Mouse (Mus musculus): ENCODE data around the gene Smg7. TPM values are rescaled to one million over a fixed set of nuclear protein-coding genes. Genes with fewer than 3 reads are reported as not detected.

Smg7 gene
- polyA plus RNA-seq, 1 experiment from 2014 or later: 29.3 TPM

DNA sequence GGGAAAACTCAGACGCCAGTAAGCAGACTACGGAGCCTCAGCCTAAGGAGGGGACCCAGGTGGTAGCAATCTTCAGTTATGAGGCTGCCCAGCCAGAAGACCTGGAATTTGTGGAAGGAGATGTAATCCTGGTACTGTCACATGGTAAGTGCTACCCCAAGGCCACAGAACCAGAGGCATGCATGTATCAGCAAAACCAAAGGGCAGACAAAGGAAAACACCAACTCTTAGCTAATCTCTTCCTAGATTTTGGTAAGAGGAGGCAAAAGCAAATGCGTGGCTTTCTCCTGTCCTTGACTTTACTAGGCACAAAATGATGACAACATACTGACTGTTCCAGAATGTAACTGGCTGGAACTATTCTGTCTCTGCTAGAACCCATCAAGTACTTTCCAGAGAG is 67.4 kb downstream of the Smg7 start:
- H3K9me3 ChIP-seq: no peaks in the 10 kb centered on the region
- no peak overlapping the region for H3K4me2 ChIP-seq (replicated peaks)
- peaks cover 46% of the 10 kb centered on the region for H3K36me3 ChIP-seq
- H3K4me1 ChIP-seq: no peaks in the 10 kb centered on the region
- 91% methylated on average over 3 of the region's 3 CpGs for WGBS
- no peak overlapping the region for H3K27ac ChIP-seq
- ATAC-seq (ENCODE audit: low FRiP score, low read depth): no peak
- H3K4me3 ChIP-seq: no peak overlapping the region
- no peaks in the 10 kb centered on the region for H3K27me3 ChIP-seq
- H3K9ac ChIP-seq: no peak overlapping the region

- H3K4me1 ChIP-seq: no peaks in the 10 kb centered on the region
- 89% methylated on average over 6 of the region's 6 CpGs for WGBS
- H3K27ac ChIP-seq: no peak overlapping the region
- H3K27me3 ChIP-seq: no peaks in the 10 kb centered on the region
- peaks cover 21% of the 10 kb centered on the region for H3K36me3 ChIP-seq
- H3K9me3 ChIP-seq: no peaks in the 10 kb centered on the region
- no peak overlapping the region for H3K4me3 ChIP-seq
- no peak overlapping the region for H3K9ac ChIP-seq
- H3K4me2 ChIP-seq (replicated peaks): no peak overlapping the region
- no peak for ATAC-seq (ENCODE audit: low FRiP score, low read depth)
Measured at GRCm38 (mm10) chr1:152832316-152832715, 70.1 kb downstream of the Smg7 start.

GRCm38 (mm10) chr1:152831619-152832018 is 70.8 kb downstream of the Smg7 start:
- no peaks in the 10 kb centered on the region for H3K4me1 ChIP-seq
- peaks cover 14% of the 10 kb centered on the region for H3K36me3 ChIP-seq
- no peak for ATAC-seq (ENCODE audit: low FRiP score, low read depth)
- H3K27me3 ChIP-seq: no peaks in the 10 kb centered on the region
- WGBS: 80% methylated on average over 5 of the region's 5 CpGs
- no peak overlapping the region for H3K4me2 ChIP-seq (replicated peaks)
- no peaks in the 10 kb centered on the region for H3K9me3 ChIP-seq
- no peak overlapping the region for H3K27ac ChIP-seq
- H3K4me3 ChIP-seq: no peak overlapping the region
- H3K9ac ChIP-seq: no peak overlapping the region

- H3K27me3 ChIP-seq: no peaks in the 10 kb centered on the region
- H3K36me3 ChIP-seq: peaks cover 8% of the 10 kb centered on the region
- H3K9ac ChIP-seq: no peak overlapping the region
- WGBS: 89% methylated on average over 8 of the region's 8 CpGs
- no peaks in the 10 kb centered on the region for H3K4me1 ChIP-seq
- no peak overlapping the region for H3K4me3 ChIP-seq
- no peaks in the 10 kb centered on the region for H3K9me3 ChIP-seq
- ATAC-seq (ENCODE audit: low FRiP score, low read depth): no peak
- no peak overlapping the region for H3K27ac ChIP-seq
- H3K4me2 ChIP-seq (replicated peaks): no peak overlapping the region
Measured at GRCm38 (mm10) chr1:152831003-152831402, 71.4 kb downstream of the Smg7 start.

- WGBS: 96% methylated on average over 9 of the region's 9 CpGs
- Histone ChIP-seq H3K4me1 (no peaks in the 10 kb centered on the region), H3K9me3 (no peaks in the 10 kb centered on the region), H3K4me2 (replicated peaks) (no peak overlapping the region), H3K36me3 (0 out of 2 replicates have a peak, but pooled peaks cover under 1% of the 10 kb centered on the region), H3K27ac (no peak overlapping the region), H3K9ac (no peak overlapping the region), H3K27me3 (no peaks in the 10 kb centered on the region), H3K4me3 (no peak overlapping the region)
- no peak for ATAC-seq (ENCODE audit: low FRiP score, low read depth)
Measured at GRCm38 (mm10) chr1:152830054-152830453, 72.4 kb downstream of the Smg7 start.

GRCm38 (mm10) chr1:152828637-152829355 is 73.7 kb downstream of the Smg7 start:
- Histone ChIP-seq H3K9me3 (no peaks in the 10 kb centered on the region), H3K4me2 (replicated peaks) (no peak overlapping the region), H3K36me3 (no peaks in the 10 kb centered on the region), H3K4me1 (no peaks in the 10 kb centered on the region), H3K9ac (no peak overlapping the region), H3K27me3 (no peaks in the 10 kb centered on the region), H3K4me3 (no peak overlapping the region), H3K27ac (no peak overlapping the region)
- no peak for ATAC-seq (ENCODE audit: low FRiP score, low read depth)
- WGBS: 73% methylated on average over 10 of the region's 10 CpGs

DNA sequence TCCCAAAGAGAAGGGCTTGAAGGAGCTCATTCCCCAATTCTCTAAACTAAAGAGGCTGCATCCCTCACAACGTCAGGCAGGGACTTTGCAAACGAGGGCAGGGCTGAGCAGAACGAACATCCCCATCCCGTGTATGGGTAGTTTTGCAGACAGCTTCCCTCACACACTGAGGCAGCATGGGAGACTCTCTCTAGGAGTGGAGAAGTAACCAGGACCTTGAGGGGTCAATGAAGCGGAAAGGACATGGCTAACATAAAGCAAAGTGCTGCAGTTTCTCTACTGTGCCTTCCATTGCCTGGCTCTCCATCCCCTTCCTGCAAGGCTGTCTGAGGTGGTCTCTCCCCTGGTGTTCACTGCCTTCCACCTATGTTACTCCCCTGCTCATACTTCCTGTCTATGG is 74.3 kb downstream of the Smg7 start:
- Histone ChIP-seq H3K36me3 (no peaks in the 10 kb centered on the region), H3K4me1 (no peaks in the 10 kb centered on the region), H3K9ac (no peak overlapping the region), H3K4me2 (replicated peaks) (no peak overlapping the region), H3K27me3 (no peaks in the 10 kb centered on the region), H3K27ac (no peak overlapping the region), H3K9me3 (no peaks in the 10 kb centered on the region), H3K4me3 (no peak overlapping the region)
- no peak for ATAC-seq (ENCODE audit: low FRiP score, low read depth)
- whole genome bisulfite sequencing: 74% methylated on average over 5 of the region's 5 CpGs

GRCm38 (mm10) chr1:152826446-152826845 is 76.0 kb downstream of the Smg7 start:
- 76% methylated on average over 5 of the region's 5 CpGs for WGBS
- H3K27me3 ChIP-seq: no peaks in the 10 kb centered on the region
- no peaks in the 10 kb centered on the region for H3K36me3 ChIP-seq
- no peaks in the 10 kb centered on the region for H3K4me1 ChIP-seq
- ATAC-seq (ENCODE audit: low FRiP score, low read depth): no peak
- no peak overlapping the region for H3K27ac ChIP-seq
- no peaks in the 10 kb centered on the region for H3K9me3 ChIP-seq
- no peak overlapping the region for H3K4me3 ChIP-seq
- H3K9ac ChIP-seq: no peak overlapping the region
- no peak overlapping the region for H3K4me2 ChIP-seq (replicated peaks)

- Histone ChIP-seq H3K4me1 (no peaks in the 10 kb centered on the region), H3K27ac (no peak overlapping the region), H3K9me3 (no peaks in the 10 kb centered on the region), H3K9ac (no peak overlapping the region), H3K27me3 (no peaks in the 10 kb centered on the region), H3K36me3 (no peaks in the 10 kb centered on the region), H3K4me3 (no peak overlapping the region), H3K4me2 (replicated peaks) (no peak overlapping the region)
- 69% methylated on average over 9 of the region's 9 CpGs for WGBS
- no peak for ATAC-seq (ENCODE audit: low FRiP score, low read depth)
Measured at GRCm38 (mm10) chr1:152824206-152824605, 78.2 kb downstream of the Smg7 start.

- no peaks in the 10 kb centered on the region for H3K27me3 ChIP-seq
- no peak overlapping the region for H3K9ac ChIP-seq
- H3K4me3 ChIP-seq: no peak overlapping the region
- no peak for ATAC-seq (ENCODE audit: low FRiP score, low read depth)
- H3K9me3 ChIP-seq: no peaks in the 10 kb centered on the region
- 87% methylated on average over 4 of the region's 4 CpGs for WGBS
- peaks cover 4% of the 10 kb centered on the region; the same call in 1 of the 2 replicates for H3K4me1 ChIP-seq
- H3K4me2 ChIP-seq (replicated peaks): no peak overlapping the region
- H3K36me3 ChIP-seq: no peaks in the 10 kb centered on the region
- H3K27ac ChIP-seq: no peak overlapping the region
Measured at GRCm38 (mm10) chr1:152821746-152822145, 80.7 kb downstream of the Smg7 start.

DNA sequence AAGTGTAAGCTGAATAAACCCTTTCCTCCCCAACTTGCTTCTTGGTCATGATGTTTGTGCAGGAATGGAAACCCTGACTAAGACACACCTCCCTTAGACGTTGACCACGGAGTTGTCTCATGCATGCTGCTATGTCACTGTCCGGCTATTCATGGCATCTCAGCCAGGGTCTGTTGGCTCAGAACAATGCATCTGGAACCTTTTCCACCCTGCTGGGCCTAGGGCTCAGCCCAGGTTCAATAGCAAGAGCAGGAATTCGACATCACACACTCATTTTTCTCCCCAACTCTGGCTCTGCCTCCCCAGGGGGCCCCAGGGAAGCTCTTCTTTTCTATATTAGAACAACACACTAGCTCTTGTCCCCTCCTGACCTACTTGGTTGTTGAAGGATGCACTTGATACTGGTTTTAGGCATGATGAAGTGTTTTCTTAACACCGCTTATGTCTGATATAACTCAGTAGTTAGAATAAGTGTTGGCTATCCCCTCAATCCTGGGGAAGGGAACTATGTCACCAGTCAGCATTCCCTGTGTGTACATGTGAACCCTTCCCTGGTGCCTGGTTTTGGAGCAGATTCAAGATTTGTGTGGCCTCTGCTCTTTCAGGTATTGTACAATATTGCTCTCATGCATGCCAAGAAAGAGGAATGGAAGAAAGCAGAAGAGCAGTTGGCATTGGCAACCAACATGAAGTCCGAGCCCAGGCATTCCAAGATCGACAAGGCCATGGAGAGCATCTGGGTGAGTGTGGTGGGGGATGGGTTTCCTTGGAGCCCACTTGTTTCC is 81.3 kb downstream of the Smg7 start:
- H3K9ac ChIP-seq: no peak overlapping the region
- peaks cover 4% of the 10 kb centered on the region; the same call in 1 of the 2 replicates for H3K4me1 ChIP-seq
- no peak overlapping the region for H3K27ac ChIP-seq
- H3K4me3 ChIP-seq: no peak overlapping the region
- no peak overlapping the region for H3K4me2 ChIP-seq (replicated peaks)
- H3K36me3 ChIP-seq: no peaks in the 10 kb centered on the region
- WGBS: 82% methylated on average over 7 of the region's 7 CpGs
- no peaks in the 10 kb centered on the region for H3K9me3 ChIP-seq
- ATAC-seq (ENCODE audit: low FRiP score, low read depth): no peak
- no peaks in the 10 kb centered on the region for H3K27me3 ChIP-seq

DNA sequence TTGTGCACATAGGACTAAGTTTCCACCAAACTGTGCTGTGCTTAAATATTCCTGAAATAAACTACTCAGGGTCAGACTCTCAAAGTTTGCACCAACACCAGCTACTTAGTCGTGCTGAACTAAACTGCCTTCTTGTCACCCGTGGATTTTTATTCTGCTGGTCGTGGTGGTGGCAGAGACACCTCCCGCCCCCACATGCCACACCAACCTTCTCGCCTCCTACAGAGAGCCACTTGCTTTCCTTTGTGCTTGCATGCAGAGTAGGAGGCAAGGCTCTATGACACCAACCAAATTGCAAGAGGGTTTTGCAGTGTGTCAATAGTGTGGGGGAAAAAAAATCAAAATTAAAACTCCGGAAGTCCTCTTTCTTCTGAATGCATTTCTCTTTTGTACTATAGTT is 82.9 kb downstream of the Smg7 start:
- 77% methylated on average over 6 of the region's 6 CpGs for WGBS
- H3K27ac ChIP-seq: no peak overlapping the region
- peaks cover 9% of the 10 kb centered on the region for H3K4me1 ChIP-seq
- H3K9ac ChIP-seq: no peak overlapping the region
- ATAC-seq (ENCODE audit: low FRiP score, low read depth): no peak
- no peak overlapping the region for H3K4me3 ChIP-seq
- no peak overlapping the region for H3K4me2 ChIP-seq (replicated peaks)
- H3K27me3 ChIP-seq: no peaks in the 10 kb centered on the region
- no peaks in the 10 kb centered on the region for H3K9me3 ChIP-seq
- H3K36me3 ChIP-seq: no peaks in the 10 kb centered on the region

Data from limb, embryonic 13.5 days (tissue).